Mouse (Mus musculus) liver, embryonic 13.5 days (tissue): ENCODE measurements at regions not wholly inside any gene's neighbourhood (a gene's known extent, or its start where the extent isn't known, plus 50 kb on each side); places are given as distances from the start of the nearest gene placed in this dataset.

ENCODE experiments used
- ATAC-seq: fragments of 200-750 bp; cut with Nextera tagmentation; 2 replicates; pipeline ENCODE4 v1.8.0; 2017; ENCODE audit warnings: low read depth, mild to moderate bottlenecking, moderate number of reproducible peaks, moderate library complexity
- DNase-seq: peaks from one replicate; pipeline ENCODE4 v3.0.0; 2022
- H3K27ac ChIP-seq: fragments of 300-500 bp; sonication (generic); 2 replicates; pipeline ENCODE4 v1.5.1; 2015; ENCODE audit warnings: moderate library complexity, mild to moderate bottlenecking, inconsistent platforms
- H3K27me3 ChIP-seq: fragments of 300-500 bp; sonication (generic); 2 replicates; pipeline ENCODE4 v1.6.1; 2015; ENCODE audit warnings: mild to moderate bottlenecking, inconsistent platforms
- H3K36me3 ChIP-seq: fragments of 300-500 bp; sonication (generic); 2 replicates; pipeline ENCODE4 v1.6.1; 2015; ENCODE audit warnings: mild to moderate bottlenecking, inconsistent platforms
- H3K4me1 ChIP-seq: fragments of 300-500 bp; sonication (generic); replicated peaks from 2 replicates; pipeline ENCODE4 v1.6.1; 2015; ENCODE audit warnings: inconsistent platforms
- H3K4me2 ChIP-seq: fragments of 300-500 bp; sonication (generic); 2 replicates; pipeline ENCODE4 v1.6.1; 2015; ENCODE audit warnings: inconsistent platforms, mild to moderate bottlenecking, moderate library complexity
- H3K4me3 ChIP-seq: fragments of 300-500 bp; sonication (generic); replicated peaks from 2 replicates; pipeline ENCODE4 v1.5.1; 2015; ENCODE audit warnings: mild to moderate bottlenecking, inconsistent platforms
- H3K9ac ChIP-seq: fragments of 300-500 bp; sonication (generic); 2 replicates; pipeline ENCODE4 v1.6.1; 2015; ENCODE audit warnings: mild to moderate bottlenecking, inconsistent platforms
- H3K9me3 ChIP-seq: fragments of 300-500 bp; sonication (generic); replicated peaks from 2 replicates; pipeline ENCODE4 v1.6.1; 2016; ENCODE audit warnings: inconsistent platforms
- WGBS: fragments of 180-500 bp; shearing (Covaris S2); methylation state at CpG from one replicate; pipeline ENCODE4 v1.1.7; 2015; ENCODE audit not compliant: insufficient replicate concordance; 5-methylcytosine and 5-hydroxymethylcytosine counted together

DNA sequence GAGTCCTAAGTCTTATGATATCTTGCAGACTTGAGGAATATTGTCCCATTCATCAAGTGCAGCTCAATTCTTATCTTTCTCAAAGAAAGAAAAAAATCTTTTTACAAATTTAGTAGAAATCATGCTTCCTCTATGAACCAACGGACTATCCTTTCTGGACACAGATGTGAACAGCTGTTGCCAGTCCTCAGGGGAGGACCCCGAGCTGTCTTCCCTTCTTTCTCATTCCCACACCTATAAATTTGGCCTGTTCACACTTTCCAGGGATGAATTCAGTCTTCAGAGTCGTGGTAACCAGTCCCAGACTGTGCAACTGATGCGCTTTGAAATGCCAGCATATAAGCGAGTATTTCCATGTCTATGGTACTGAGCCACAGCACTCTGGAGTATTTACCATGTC lies 214.2 kb upstream of the Pde3a start:
- Histone ChIP-seq H3K27me3 (no peaks in the 10 kb centered on the region), H3K27ac (no peak overlapping the region), H3K4me3 (no peak overlapping the region), H3K9ac (no peak overlapping the region), H3K9me3 (no peaks in the 10 kb centered on the region), H3K4me1 (no peaks in the 10 kb centered on the region), H3K4me2 (no peak overlapping the region), H3K36me3 (no peaks in the 10 kb centered on the region)
- DNase-seq (no peak), ATAC-seq (no peak)
- WGBS = 52% methylated on average over 5 of the region's 5 CpGs

DNA sequence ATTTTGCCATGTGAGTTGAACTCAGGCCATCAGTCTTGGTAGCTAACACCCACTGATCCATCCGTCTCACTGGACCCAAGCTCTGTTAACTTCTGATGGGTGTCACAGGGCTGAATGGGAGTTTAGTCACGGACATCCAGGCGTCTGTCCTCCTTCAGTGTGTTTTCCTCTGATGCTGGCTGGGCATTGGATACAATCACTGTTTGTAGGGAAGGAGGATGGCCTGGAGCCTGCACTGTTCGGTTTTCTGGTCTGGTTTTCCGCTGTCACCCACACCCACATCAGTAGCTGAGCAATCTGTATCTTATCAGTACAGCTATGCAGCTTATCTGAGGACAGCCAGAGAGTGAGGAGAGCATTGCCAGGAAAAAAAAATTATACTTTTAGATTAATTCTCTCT lies 207.7 kb upstream of the Pde3a start:
- Histone ChIP-seq H3K27me3 (no peaks in the 10 kb centered on the region), H3K4me1 (no peaks in the 10 kb centered on the region), H3K36me3 (no peaks in the 10 kb centered on the region), H3K4me2 (no peak overlapping the region), H3K9me3 (no peaks in the 10 kb centered on the region), H3K27ac (no peak overlapping the region), H3K9ac (no peak overlapping the region), H3K4me3 (no peak overlapping the region)
- no peak for DNase-seq
- WGBS = 48% methylated on average over 5 of the region's 5 CpGs
- no peak for ATAC-seq

DNA sequence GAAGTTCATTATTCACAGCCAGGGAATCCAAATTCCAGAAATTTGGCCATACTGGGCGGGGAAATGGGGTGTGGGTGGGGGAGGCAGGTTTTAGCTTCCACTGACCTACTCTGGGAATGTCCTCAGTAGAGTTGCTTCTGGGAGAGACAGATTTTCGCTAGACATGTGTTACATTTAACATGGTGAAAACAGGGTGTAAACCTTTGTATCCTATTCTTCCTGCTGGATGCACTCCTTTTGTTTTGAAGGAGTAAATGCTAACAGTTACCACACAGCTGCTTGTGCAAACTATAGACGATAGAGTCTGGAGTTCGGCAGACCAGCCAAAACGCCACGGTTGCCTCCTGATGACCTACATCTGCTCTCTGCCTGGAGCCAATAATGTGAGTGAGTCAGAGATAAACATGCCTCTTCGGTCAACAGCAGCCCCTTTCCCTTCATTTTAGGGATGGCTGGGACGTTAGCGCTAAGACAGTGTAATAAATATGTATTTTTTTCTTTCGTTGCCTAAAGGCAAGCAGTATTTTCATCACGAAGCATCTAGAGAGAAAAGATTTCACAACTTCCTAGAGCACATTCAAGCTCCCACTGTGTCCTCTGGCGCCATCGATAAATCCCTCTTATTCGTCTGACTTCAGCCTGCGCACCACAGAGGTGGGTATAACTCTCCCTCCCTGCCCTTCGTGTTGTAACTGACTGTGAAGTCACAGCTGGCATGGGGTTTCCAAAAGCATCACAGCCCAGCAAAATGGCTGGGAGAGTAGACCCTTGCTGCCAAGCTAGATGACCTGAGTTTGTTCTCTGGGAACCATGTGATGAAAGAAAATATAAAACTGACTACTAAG lies 207.1 kb upstream of the Pde3a start:
- H3K36me3 ChIP-seq = no peaks in the 10 kb centered on the region
- no peak overlapping the region for H3K4me3 ChIP-seq
- no peak for DNase-seq
- H3K27me3 ChIP-seq = no peaks in the 10 kb centered on the region
- no peak for ATAC-seq
- no peaks in the 10 kb centered on the region for H3K4me1 ChIP-seq
- 62% methylated on average over 16 of the region's 16 CpGs for WGBS
- H3K9ac ChIP-seq = no peak overlapping the region
- H3K4me2 ChIP-seq = no peak overlapping the region
- H3K27ac ChIP-seq = no peak overlapping the region
- H3K9me3 ChIP-seq = no peaks in the 10 kb centered on the region

DNA sequence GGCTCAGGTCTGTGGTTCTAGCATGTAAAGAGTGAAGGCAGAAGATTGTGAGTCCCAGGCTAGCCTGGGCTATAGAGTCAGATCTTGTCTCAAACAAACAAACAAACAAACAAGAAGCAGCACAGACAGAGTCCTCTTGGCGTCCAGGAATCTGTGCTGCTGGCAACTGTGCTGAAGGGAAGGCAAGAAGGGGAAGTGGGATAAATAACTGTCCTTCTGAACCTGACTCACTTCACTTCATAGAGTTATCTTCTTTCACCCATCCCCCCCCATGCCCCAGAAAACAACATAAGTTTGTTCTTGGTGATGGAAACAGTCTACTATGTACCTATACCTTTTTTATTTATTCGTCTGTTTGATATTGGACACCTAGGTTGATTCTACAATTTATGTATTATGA lies 200.8 kb upstream of the Pde3a start:
- Histone ChIP-seq H3K27ac (no peak overlapping the region), H3K9me3 (no peaks in the 10 kb centered on the region), H3K27me3 (no peaks in the 10 kb centered on the region), H3K4me3 (no peak overlapping the region), H3K4me1 (no peaks in the 10 kb centered on the region), H3K4me2 (no peak overlapping the region), H3K36me3 (no peaks in the 10 kb centered on the region), H3K9ac (no peak overlapping the region)
- ATAC-seq (no peak), DNase-seq (no peak)
- WGBS = 54% methylated on average over 2 of the region's 2 CpGs

DNA sequence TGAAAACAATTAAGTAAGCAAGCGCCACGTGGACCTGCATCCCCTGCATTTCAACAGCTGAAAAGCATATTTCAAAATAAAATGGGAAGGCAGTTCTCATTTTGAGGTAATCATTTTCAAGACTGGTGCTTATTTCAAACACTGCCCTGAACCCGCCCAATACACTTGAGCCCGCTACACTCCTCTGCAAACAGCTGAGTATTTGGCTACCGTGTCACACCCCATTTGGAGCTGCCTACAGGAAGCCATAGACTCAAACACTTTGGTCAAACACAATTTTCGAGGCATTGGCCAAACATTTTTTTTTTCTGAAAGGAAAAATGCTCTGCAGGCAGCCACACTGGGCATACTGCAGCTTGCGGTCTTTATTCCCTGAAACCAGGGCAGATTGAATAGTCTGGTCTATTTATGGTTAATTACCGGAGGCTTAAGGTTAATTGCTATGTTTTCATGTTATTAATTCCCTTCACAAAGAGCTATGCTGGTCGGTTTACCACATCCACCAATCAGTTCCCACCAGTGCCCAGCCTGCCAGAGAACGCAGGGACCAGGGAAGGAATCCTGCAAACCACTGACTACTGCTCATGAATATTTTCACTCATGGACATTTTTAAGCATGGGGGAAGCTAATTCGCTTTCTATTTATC lies 198.9 kb upstream of the Pde3a start:
- H3K36me3 ChIP-seq = no peaks in the 10 kb centered on the region
- no peak overlapping the region for H3K9ac ChIP-seq
- no peaks in the 10 kb centered on the region for H3K4me1 ChIP-seq
- H3K4me3 ChIP-seq = no peak overlapping the region
- ATAC-seq (no peak), DNase-seq (no peak)
- H3K27ac ChIP-seq = no peak overlapping the region
- 62% methylated on average over 11 of the region's 11 CpGs for WGBS
- H3K9me3 ChIP-seq = no peaks in the 10 kb centered on the region
- no peaks in the 10 kb centered on the region for H3K27me3 ChIP-seq
- no peak overlapping the region for H3K4me2 ChIP-seq

DNA sequence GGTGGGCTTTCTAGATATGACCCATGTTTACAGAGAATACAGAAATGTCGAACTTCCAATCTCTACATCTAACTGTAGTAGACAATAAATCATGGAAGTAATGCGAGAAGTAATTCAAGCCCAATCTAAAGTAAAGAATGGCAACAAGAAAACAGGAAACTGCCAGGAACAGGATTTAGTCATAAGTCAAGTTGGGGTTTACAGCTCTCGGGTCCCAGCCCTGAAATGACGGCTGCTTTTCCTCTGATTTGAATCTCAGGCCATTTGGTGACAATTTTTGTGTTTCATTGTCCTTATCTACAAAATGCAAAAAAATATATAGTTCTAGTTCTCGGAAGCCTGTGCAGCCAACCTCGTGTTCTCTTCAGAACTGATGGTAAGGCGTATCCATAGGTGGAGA lies 195.0 kb upstream of the Pde3a start:
- H3K4me3 ChIP-seq = no peak overlapping the region
- no peak overlapping the region for H3K27ac ChIP-seq
- H3K4me2 ChIP-seq = no peak overlapping the region
- DNase-seq = no peak
- 0 out of 2 replicates have a peak, but pooled peaks cover 4% of the 10 kb centered on the region for H3K9me3 ChIP-seq
- H3K4me1 ChIP-seq = no peaks in the 10 kb centered on the region
- no peaks in the 10 kb centered on the region for H3K36me3 ChIP-seq
- ATAC-seq = no peak
- 33% methylated on average over 7 of the region's 7 CpGs for WGBS
- no peaks in the 10 kb centered on the region for H3K27me3 ChIP-seq
- H3K9ac ChIP-seq = no peak overlapping the region

DNA sequence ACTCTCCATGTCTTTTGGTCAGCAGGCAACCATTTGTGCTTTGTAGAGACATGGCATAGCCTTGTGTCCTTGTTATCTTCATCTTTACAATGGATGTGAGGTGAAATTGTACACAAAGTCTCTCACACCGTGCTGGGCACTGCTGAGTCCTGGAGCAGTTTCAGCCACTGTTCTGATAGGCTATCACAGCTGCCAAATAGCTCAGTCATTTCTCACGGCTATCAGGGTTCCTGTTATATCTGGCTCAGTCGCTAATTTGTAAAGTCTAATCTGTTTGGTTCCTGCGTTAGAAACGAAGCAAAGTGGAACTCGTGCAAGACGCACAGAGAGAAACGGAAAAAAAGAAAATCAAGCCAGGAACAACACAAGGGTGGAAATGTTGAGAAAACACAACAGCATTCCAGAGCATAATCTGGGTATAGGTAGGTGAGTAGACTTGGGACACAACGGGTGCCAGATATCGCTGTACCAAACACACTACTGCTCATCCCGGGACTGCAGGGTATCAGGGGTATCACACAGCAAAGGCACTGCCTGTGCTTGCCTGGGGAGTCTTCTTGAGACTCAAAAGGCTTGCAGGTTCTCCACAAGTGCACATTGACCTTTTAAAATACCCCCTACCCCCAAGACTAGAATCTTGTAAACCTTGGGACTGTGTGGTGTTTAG lies 189.7 kb upstream of the Pde3a start:
- Histone ChIP-seq H3K4me2 (no peak overlapping the region), H3K27ac (no peak overlapping the region), H3K4me1 (no peaks in the 10 kb centered on the region), H3K36me3 (no peaks in the 10 kb centered on the region), H3K9ac (no peak overlapping the region), H3K9me3 (0 out of 2 replicates have a peak, but pooled peaks cover 4% of the 10 kb centered on the region), H3K27me3 (no peaks in the 10 kb centered on the region), H3K4me3 (no peak overlapping the region)
- WGBS = 83% methylated on average over 11 of the region's 11 CpGs
- DNase-seq (no peak), ATAC-seq (no peak)

DNA sequence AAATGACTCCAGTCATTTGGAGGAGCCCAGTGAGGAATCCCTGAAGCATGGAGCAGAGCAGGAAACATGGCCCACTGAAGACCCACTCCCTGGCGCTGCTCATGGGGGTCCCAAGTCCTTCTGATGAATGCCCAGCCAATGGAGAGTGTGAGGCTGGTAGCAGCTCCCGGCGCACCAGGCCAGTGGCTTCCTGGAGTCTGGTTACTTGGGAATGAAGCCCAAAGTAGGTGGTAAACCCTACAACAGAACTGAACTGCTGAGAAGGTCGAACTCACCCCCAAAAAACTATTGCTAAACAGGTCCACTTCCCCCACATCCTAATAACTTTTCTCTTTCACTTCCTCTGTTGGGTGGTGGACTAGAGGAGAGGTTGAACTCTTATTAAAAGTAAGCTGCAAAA lies 183.3 kb upstream of the Pde3a start:
- DNase-seq (no peak), ATAC-seq (no peak)
- no peaks in the 10 kb centered on the region for H3K36me3 ChIP-seq
- H3K4me1 ChIP-seq = no peaks in the 10 kb centered on the region
- WGBS = 52% methylated on average over 4 of the region's 4 CpGs
- H3K9ac ChIP-seq = no peak overlapping the region
- no peak overlapping the region for H3K4me2 ChIP-seq
- no peaks in the 10 kb centered on the region for H3K27me3 ChIP-seq
- no peaks in the 10 kb centered on the region for H3K9me3 ChIP-seq
- no peak overlapping the region for H3K27ac ChIP-seq
- H3K4me3 ChIP-seq = no peak overlapping the region

DNA sequence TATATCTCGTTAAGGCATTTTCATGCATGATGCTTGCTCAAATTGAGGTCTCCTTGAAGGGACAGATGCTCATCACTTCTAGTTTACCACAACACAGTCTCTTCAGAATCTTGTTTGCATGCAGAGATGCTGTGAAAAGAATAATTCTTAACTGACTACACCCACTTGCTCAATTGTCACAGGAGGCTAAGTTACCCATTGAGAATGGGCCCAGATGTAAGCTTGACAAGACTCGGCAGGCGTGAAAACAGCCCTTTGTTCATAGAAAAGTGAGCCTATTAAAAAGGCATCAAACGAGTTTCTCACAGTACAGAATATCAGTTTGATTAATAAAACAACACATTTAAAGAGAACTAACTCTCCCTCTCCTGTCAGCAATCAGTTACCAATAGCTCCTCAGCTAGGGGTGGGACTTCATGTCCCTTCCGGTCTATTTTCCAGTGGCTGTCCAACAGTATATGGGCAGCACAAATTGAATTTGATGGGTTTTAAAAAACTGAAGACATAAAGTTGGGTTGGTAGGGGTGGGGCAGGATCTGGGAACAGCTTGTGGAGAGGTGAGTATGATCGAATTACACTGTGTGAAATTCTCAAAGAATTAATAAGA lies 180.1 kb upstream of the Pde3a start:
- ATAC-seq = no peak
- Histone ChIP-seq H3K4me1 (no peaks in the 10 kb centered on the region), H3K27ac (no peak overlapping the region), H3K9me3 (no peaks in the 10 kb centered on the region), H3K27me3 (no peaks in the 10 kb centered on the region), H3K4me3 (no peak overlapping the region), H3K36me3 (no peaks in the 10 kb centered on the region), H3K9ac (no peak overlapping the region), H3K4me2 (no peak overlapping the region)
- DNase-seq = no peak
- WGBS = 62% methylated on average over 6 of the region's 6 CpGs

DNA sequence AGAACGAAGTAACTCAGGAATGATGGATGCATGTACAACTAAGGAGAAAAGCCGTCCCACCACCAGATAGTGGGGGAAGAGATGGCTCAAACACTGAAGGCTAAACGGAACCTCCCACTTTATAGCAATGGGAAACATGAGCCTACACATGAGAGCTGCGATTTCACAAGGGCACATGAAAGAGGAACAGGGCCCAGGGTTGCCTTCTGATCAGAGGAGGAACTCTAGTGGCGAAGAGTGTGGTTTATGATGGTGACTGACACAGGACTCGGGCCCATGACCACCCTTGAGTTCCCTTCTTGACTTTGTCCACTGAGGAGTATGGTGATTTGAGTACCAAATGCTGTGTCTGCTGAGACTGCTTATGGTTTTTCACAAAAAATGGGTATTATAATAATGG lies 179.2 kb upstream of the Pde3a start:
- no peak overlapping the region for H3K4me2 ChIP-seq
- no peaks in the 10 kb centered on the region for H3K36me3 ChIP-seq
- H3K9ac ChIP-seq = no peak overlapping the region
- no peak overlapping the region for H3K4me3 ChIP-seq
- H3K4me1 ChIP-seq = no peaks in the 10 kb centered on the region
- no peak overlapping the region for H3K27ac ChIP-seq
- H3K27me3 ChIP-seq = no peaks in the 10 kb centered on the region
- no peaks in the 10 kb centered on the region for H3K9me3 ChIP-seq
- peak; percentile 1 for DNase-seq
- ATAC-seq = peak; percentile 57
- WGBS = 52% methylated on average over 6 of the region's 6 CpGs

DNA sequence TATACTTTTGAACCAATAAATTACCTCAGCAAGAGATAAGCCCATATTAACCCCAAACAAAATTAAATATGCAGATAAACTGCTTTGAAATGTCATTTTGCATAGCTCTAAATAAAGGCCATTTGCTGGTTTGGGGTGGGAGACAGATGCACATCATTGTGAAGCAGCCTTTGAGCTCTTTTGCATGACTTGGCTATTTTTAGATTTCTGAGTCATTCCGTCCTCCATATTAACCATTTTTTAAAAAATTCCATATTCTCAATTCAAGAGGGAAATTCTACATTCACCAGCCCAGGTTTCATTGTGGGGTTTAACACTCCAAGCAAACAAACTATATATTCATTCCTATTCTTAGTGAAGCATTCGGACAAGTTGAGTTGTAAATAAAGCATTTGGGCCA lies 177.6 kb upstream of the Pde3a start:
- Histone ChIP-seq H3K4me2 (no peak overlapping the region), H3K36me3 (no peaks in the 10 kb centered on the region), H3K4me1 (no peaks in the 10 kb centered on the region), H3K9ac (no peak overlapping the region), H3K27me3 (no peaks in the 10 kb centered on the region), H3K9me3 (no peaks in the 10 kb centered on the region), H3K27ac (no peak overlapping the region), H3K4me3 (no peak overlapping the region)
- DNase-seq (no peak), ATAC-seq (no peak)
- 64% methylated on average over 2 of the region's 2 CpGs for WGBS
